Mouse (Mus musculus): ENCODE results near the gene Cyp3a13. TPM values are rescaled to one million over a fixed set of nuclear protein-coding genes. Genes with fewer than 3 reads are reported as not detected.
A peak's percentile ranks its signal among the peaks of the same experiment; 100 is the strongest.
"Not testable (repeated sequence)": the region's sequence is repeated elsewhere in the genome, so short reads cannot be mapped to it uniquely, and the experiment has no call there.

The Cyp3a13 gene
- not detected in 2 replicates for total RNA-seq (2014; fragmentation: Nextera tagmentation)
- not detected in 2 replicates for total RNA-seq (2017)

- no peak for ATAC-seq (replicated peaks; ENCODE audit: low FRiP score, low TSS enrichment, poor library complexity, severe bottlenecking)
Measured at GRCm38 (mm10) chr5:137921532-137921931, at the start of gene Cyp3a13. Cyp3a13 (minus strand) TSS chr5:137921619.

- ATAC-seq (replicated peaks; ENCODE audit: low FRiP score, low TSS enrichment, poor library complexity, severe bottlenecking) = no peak
Measured at GRCm38 (mm10) chr5:137966492-137966891, 45.1 kb upstream of the Cyp3a13 start.

DNA sequence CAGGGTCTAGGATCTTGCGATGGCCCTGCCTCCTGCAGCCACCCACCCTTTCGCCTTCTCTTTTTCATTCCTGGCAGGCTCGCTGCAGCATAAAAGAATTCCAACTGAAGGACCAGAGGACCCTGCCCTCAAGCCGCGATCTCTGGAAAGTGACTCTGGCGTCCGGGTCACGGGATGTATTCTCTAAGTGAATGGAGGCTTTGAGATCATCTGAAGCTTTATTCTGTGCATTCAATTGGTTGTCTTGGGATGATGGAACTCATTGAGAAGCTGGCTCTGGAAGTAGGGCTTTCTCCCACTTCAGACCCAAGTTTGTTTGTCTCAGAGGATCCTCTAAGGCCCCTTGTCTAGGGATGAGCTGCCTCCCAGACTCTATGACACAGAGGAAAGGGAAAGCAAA, 41.5 kb upstream of the Cyp3a13 start, which contains the start of gene Gjc3:
Gene Gjc3 (minus strand): TSS at position 154 of the 400 bp plus-strand sequence.
- no peak for ATAC-seq (replicated peaks; ENCODE audit: low FRiP score, low TSS enrichment, poor library complexity, severe bottlenecking)

GRCm38 (mm10) chr5:137956404-137956803, 35.0 kb upstream of the Cyp3a13 start:
- no peak for ATAC-seq (replicated peaks; ENCODE audit: low FRiP score, low TSS enrichment, poor library complexity, severe bottlenecking)

GRCm38 (mm10) chr5:137951218-137951617, 29.8 kb upstream of the Cyp3a13 start:
- no peak for ATAC-seq (replicated peaks; ENCODE audit: low FRiP score, low TSS enrichment, poor library complexity, severe bottlenecking)

DNA sequence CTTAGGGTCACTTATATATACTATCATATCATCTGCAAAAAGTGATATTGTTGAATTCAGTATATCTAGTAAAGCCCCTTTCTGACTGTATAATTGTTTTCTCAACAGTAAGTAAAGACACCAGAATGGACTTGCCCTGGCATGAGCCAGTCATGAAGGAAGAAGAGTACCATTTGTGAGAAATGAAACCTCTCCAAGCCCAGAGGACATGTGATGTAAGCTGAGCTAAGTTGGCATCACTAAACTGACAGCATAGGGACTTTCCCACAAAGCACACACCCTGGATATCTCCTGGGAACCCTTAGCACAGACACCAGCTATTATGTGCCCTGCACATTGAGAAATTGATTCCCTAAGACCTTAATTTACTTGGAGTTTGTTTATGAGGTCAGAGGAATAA, 25.9 kb upstream of the Cyp3a13 start:
- no peak for ATAC-seq (replicated peaks; ENCODE audit: low FRiP score, low TSS enrichment, poor library complexity, severe bottlenecking)

- no peak for ATAC-seq (replicated peaks; ENCODE audit: low FRiP score, low TSS enrichment, poor library complexity, severe bottlenecking)
Measured at GRCm38 (mm10) chr5:137943133-137943532, 21.7 kb upstream of the Cyp3a13 start.

DNA sequence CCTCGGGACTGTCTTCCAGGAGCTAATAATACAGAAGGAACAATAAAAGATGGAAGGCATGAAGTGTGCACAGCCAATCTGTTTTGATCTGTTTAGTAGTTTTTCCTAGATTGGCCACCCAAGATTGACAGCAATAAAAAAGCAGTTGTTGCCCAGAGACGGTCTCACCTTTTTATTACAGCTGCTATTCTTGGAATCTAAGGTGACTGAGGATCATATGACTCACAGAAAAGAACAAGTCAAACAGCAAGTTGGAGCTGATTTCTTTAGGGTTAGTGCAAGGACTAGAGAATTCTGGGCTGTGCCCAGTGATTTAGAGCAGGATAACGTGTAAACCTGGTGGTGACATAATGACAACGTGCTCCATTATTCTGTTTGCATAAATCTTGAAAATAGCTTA, 19.5 kb upstream of the Cyp3a13 start:
- ATAC-seq (replicated peaks; ENCODE audit: low FRiP score, low TSS enrichment, poor library complexity, severe bottlenecking) = no peak

GRCm38 (mm10) chr5:137937238-137937637, 15.8 kb upstream of the Cyp3a13 start:
- ATAC-seq (replicated peaks; ENCODE audit: low FRiP score, low TSS enrichment, poor library complexity, severe bottlenecking) = no peak

- no peak for ATAC-seq (replicated peaks; ENCODE audit: low FRiP score, low TSS enrichment, poor library complexity, severe bottlenecking)
Measured at GRCm38 (mm10) chr5:137936486-137936885, 15.1 kb upstream of the Cyp3a13 start.

DNA sequence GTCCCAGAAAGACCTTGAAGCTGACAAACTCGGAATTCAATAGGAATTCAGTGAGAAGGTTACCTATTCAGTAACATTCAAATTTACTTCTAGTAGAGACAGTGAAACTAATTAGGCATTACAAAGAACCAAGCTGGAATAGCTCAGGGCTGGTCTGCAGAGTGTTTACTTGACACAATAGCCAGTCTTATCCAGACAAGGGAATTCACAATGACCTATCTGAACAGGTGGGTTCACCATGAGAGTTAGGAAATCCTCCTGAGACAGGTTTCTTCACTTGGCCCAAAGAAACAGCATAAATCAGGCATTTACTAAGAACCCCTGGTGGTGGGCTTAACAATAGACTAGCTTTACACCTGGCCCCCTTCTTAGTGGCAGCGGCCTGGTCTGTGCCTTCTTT, 12.5 kb upstream of the Cyp3a13 start:
- not testable (repeated sequence) for ATAC-seq (replicated peaks; ENCODE audit: low FRiP score, low TSS enrichment, poor library complexity, severe bottlenecking)

- no peak for ATAC-seq (replicated peaks; ENCODE audit: low FRiP score, low TSS enrichment, poor library complexity, severe bottlenecking)
Measured at GRCm38 (mm10) chr5:137928439-137928838, 7.0 kb upstream of the Cyp3a13 start.

GRCm38 (mm10) chr5:137922171-137922570, 752 bp upstream of the Cyp3a13 start:
- ATAC-seq (replicated peaks; ENCODE audit: low FRiP score, low TSS enrichment, poor library complexity, severe bottlenecking) = no peak

DNA sequence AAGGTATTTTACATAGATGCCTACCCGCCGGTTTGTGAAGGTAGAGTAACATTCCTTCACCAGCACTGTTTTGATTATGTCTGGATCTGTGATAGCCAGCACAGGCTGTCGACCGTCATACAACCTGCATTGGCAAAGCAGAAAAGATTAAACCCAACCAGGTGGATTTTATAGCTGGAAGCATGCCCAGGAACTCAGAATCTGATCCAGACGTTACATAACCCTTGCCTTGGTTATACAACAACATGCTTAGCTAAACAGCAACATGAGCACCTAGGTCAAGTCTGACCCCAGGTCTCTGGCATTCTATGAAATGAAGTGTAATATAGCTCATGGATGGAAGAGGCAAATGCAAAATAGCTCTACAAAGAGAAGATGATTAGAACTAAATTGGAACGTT, 5.9 kb downstream of the Cyp3a13 start:
- no peak for ATAC-seq (replicated peaks; ENCODE audit: low FRiP score, low TSS enrichment, poor library complexity, severe bottlenecking)

GRCm38 (mm10) chr5:137914508-137914907, 6.9 kb downstream of the Cyp3a13 start:
- no peak for ATAC-seq (replicated peaks; ENCODE audit: low FRiP score, low TSS enrichment, poor library complexity, severe bottlenecking)

GRCm38 (mm10) chr5:137909564-137910262, 11.7 kb downstream of the Cyp3a13 start:
- no peak for ATAC-seq (replicated peaks; ENCODE audit: low FRiP score, low TSS enrichment, poor library complexity, severe bottlenecking)

DNA sequence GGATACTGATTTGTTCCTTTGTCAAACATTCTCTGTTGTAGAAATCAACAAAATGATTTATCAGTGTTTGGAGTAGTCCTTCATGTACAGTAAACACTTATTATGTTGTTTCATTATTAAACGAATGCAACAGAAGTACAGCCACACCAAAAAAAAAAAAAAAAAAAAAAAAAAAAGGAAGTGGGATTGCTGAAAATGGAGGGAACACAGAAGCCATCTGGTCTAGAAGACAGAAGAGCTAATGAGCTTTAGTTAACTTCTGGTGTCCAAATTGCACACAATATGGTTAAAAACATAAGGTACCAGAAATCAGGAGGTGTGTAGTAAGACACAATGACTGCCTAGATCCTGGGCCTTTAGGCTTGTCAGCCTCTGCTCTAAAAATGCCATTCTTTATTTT, 23.6 kb downstream of the Cyp3a13 start:
- ATAC-seq (replicated peaks; ENCODE audit: low FRiP score, low TSS enrichment, poor library complexity, severe bottlenecking) = no peak

- ATAC-seq (replicated peaks; ENCODE audit: low FRiP score, low TSS enrichment, poor library complexity, severe bottlenecking) = peak; percentile 61; the same call in 1 of the 2 replicates
Measured at GRCm38 (mm10) chr5:137892954-137893353, 28.5 kb downstream of the Cyp3a13 start.

GRCm38 (mm10) chr5:137887666-137888065, 33.8 kb downstream of the Cyp3a13 start:
- ATAC-seq (replicated peaks; ENCODE audit: low FRiP score, low TSS enrichment, poor library complexity, severe bottlenecking) = no peak

- ATAC-seq (replicated peaks; ENCODE audit: low FRiP score, low TSS enrichment, poor library complexity, severe bottlenecking) = peak; percentile 61; the same call in 1 of the 2 replicates
Measured at GRCm38 (mm10) chr5:137885894-137886293, 35.5 kb downstream of the Cyp3a13 start.

DNA sequence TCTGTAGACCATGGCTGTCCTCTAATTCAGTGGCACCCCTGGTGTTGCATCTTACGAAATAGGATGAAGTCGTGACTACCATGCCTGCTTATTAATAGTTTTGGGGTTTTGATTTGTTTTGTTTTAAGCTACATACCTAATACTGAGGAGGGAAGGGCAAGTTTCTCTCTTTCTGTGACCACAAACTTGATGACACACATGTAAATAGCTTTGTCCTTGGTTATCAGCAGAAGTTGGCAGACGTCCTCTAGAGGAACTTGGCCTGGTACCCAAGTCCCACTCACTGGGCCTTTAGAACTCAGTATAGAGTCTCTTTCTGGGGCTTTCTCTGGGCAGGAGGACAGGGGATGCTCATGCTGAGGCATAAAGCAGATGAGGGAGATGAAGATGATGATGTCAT, 38.1 kb downstream of the Cyp3a13 start:
- ATAC-seq (replicated peaks; ENCODE audit: low FRiP score, low TSS enrichment, poor library complexity, severe bottlenecking) = no peak

All from megakaryocyte-erythroid progenitor cell, adult 5-6 weeks (primary cell).